Mouse (Mus musculus): ENCODE results near the gene Olfr1204.

Gene Olfr1204

GRCm38 (mm10) chr2:88848992-88849391 lies at the start of gene Olfr1204:
Gene Olfr1204, plus strand, starts transcription at chr2:88849292.
- no peak for DNase-seq (ENCODE audit: low read depth in 1 of 2, low spot score in 2 of 2)

- no peak for DNase-seq (ENCODE audit: low read depth in 1 of 2, low spot score in 2 of 2)
Observed at GRCm38 (mm10) chr2:88814196-88814595, 34.9 kb upstream of the Olfr1204 start, which contains the start of gene Olfr1202. Gene Olfr1202, plus strand, starts transcription at chr2:88814496.

- no peak for DNase-seq (ENCODE audit: low read depth in 1 of 2, low spot score in 2 of 2)
Observed at GRCm38 (mm10) chr2:88829437-88829836, 19.7 kb upstream of the Olfr1204 start, which contains the start of gene Olfr1205. Gene Olfr1205, plus strand, starts transcription at chr2:88829737.

GRCm38 (mm10) chr2:88838477-88838876 lies 10.6 kb upstream of the Olfr1204 start:
- no peak for DNase-seq (ENCODE audit: low read depth in 1 of 2, low spot score in 2 of 2)

- no peak for DNase-seq (ENCODE audit: low read depth in 1 of 2, low spot score in 2 of 2)
Observed at GRCm38 (mm10) chr2:88862931-88863330, 13.8 kb downstream of the Olfr1204 start, which contains the start of gene Olfr1206. Gene Olfr1206, plus strand, starts transcription at chr2:88863231.

GRCm38 (mm10) chr2:88902211-88902610 lies 53.1 kb downstream of the Olfr1204 start, which contains the start of gene Olfr1208:
Gene Olfr1208, minus strand, starts transcription at chr2:88902311.
- DNase-seq (ENCODE audit: low read depth in 1 of 2, low spot score in 2 of 2) = no peak

Measured in monocyte, adult 2 months (primary cell).